Mouse (Mus musculus): Measurements from ENCODE around the gene Rassf7. TPM values are rescaled to one million over a fixed set of nuclear protein-coding genes. Genes with fewer than 3 reads are reported as not detected.
"Not testable (repeated sequence)": the region's sequence is repeated elsewhere in the genome, so short reads cannot be mapped to it uniquely, and the experiment has no call there.

Gene Rassf7
- polyA plus RNA-seq, 1 experiment = 1.4 TPM

DNA sequence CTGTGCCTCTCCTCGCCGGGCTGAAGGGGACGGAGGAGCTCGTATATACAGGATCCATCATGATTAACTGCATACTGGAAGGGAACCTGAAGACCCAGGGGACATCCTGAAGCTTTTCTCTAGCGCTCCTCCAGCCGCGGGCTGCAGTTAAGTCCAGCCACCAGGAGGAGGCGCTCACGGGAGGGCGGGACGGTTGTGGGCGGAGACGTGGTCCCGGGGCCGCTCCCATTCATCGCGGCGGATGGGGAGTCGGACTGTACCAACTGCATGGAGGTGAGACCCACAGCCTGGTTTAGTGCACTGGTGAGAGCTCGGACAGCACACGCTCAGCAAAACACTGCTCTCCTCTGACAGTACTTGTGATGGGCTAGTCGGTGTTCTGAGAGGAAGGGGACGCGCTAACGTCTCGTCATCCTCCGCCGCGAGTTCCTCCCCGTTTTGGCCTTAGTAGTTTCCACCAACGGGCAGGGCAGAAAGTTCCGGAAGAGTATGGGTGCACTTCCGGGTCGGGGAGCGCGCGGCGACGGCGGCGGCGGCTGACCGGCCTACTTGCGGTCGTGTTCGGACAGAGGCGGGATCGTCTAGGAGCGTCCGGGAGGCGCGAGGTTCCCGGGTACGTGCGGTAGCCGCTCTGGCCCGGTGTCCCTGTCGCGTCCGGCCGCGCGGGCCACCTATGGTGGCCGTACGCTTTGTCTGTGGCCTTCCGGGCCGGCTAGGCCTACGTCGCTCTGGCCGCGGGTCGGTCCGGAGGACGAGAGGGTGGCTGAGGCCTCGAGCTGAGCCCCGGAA is 12.8 kb downstream of the Rassf7 start, which contains the start of gene Phrf1:
TSS of gene Phrf1 (plus strand) at position 506 of the 789 bp plus-strand sequence.
- Histone ChIP-seq H3K4me1 (ENCODE audit: control insufficient read depth, insufficient read depth, insufficient read length, low read length) (peaks cover 9% of the 10 kb centered on the region), H3K4me3 (ENCODE audit: insufficient read depth, low read depth, low read length) (peak within 1 kb of the TSS; percentile 83), H3K27ac (replicated peaks; ENCODE audit: low read depth, low read length) (peak within 1 kb of the TSS; percentile 97)

DNA sequence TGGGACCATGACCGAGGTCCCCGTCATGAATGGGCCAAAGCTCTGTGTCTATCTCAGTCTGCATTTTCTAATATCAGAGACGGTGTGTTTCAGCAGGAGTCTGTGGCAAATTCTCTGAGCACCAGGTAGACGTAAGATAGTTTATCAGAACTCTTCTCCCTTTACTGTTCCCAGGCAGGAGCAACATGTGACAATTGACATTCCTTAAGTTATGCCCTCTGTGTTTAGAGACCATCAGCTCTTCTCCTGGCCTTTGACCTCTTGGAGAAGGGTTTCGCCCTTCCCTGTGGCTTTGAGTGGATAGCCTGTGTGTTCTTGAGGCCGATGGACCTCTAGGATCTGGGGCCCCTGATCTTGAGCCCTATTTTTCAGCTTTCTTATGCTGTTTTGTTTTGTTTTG is 14.0 kb downstream of the Rassf7 start:
- peaks cover 9% of the 10 kb centered on the region for H3K4me1 ChIP-seq (ENCODE audit: control insufficient read depth, insufficient read depth, insufficient read length, low read length)
- 0 out of 2 replicates have a peak overlapping the region, but pooled peaks have one; percentile 19 for H3K27ac ChIP-seq (replicated peaks; ENCODE audit: low read depth, low read length)
- peak overlapping the region; percentile 83 for H3K4me3 ChIP-seq (ENCODE audit: insufficient read depth, low read depth, low read length)

- Histone ChIP-seq H3K4me3 (ENCODE audit: insufficient read depth, low read depth, low read length) (no peak overlapping the region), H3K4me1 (ENCODE audit: control insufficient read depth, insufficient read depth, insufficient read length, low read length) (peaks cover 9% of the 10 kb centered on the region), H3K27ac (replicated peaks; ENCODE audit: low read depth, low read length) (no peak overlapping the region)
Measured at GRCm38 (mm10) chr7:141230570-141230969, 14.9 kb downstream of the Rassf7 start.

GRCm38 (mm10) chr7:141231111-141231510 is 15.5 kb downstream of the Rassf7 start:
- Histone ChIP-seq H3K27ac (replicated peaks; ENCODE audit: low read depth, low read length) (no peak overlapping the region), H3K4me1 (ENCODE audit: control insufficient read depth, insufficient read depth, insufficient read length, low read length) (peaks cover 9% of the 10 kb centered on the region)

DNA sequence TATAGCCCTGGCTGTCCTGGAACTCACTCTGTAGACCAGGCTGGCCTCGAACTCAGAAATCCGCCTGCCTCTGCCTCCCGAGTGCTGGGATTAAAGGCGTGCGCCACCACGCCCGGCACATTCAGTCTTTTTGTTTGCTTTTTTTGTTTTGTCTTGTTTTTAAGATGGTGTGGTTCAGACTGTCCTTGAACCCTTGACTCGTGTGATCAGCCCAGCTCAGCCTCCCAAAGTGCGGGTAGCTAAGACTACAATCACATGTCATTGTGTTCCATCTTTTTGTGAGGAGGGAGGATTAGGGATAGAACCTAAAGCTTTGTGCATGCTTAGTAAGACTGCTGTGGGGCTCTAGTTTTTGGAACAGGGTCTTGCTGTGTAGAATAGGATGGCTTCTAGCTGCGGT is 15.9 kb downstream of the Rassf7 start:
- H3K4me1 ChIP-seq (ENCODE audit: control insufficient read depth, insufficient read depth, insufficient read length, low read length) = peaks cover 9% of the 10 kb centered on the region
- H3K27ac ChIP-seq (replicated peaks; ENCODE audit: low read depth, low read length) = no peak overlapping the region
- H3K4me3 ChIP-seq (ENCODE audit: insufficient read depth, low read depth, low read length) = no peak overlapping the region

More at GRCm38 (mm10) chr7:141231111-141231510, 15.5 kb downstream of the Rassf7 start:
- H3K4me3 ChIP-seq (ENCODE audit: insufficient read depth, low read depth, low read length) = no peak overlapping the region

DNA sequence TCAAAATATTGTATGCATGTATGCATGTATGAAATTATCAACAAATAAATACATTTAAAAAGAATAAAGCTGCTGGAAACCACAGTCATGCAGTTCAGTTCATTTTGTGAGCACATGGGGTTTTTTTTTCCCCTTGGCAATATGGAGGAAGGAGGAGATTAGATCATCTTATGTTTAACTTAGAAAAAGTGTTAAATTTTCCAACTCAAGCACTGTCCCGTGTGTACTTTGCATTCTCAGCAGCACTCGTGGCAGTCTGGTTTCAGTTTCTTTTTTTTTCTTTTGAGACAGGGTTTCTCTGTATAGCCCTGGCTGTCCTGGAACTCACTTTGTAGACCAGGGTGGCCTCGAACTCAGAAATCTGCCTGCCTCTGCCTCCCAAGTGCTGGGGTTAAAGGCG is 34.8 kb downstream of the Rassf7 start:
- not testable (repeated sequence) for H3K4me1 ChIP-seq (ENCODE audit: control insufficient read depth, insufficient read depth, insufficient read length, low read length); H3K4me3 ChIP-seq (ENCODE audit: insufficient read depth, low read depth, low read length); H3K27ac ChIP-seq (replicated peaks; ENCODE audit: low read depth, low read length)

- no peaks in the 10 kb centered on the region; the same call in 1 of the 2 replicates for H3K4me1 ChIP-seq (ENCODE audit: control insufficient read depth, insufficient read depth, insufficient read length, low read length)
- H3K27ac ChIP-seq (replicated peaks; ENCODE audit: low read depth, low read length) = no peak overlapping the region
- no peak overlapping the region for H3K4me3 ChIP-seq (ENCODE audit: insufficient read depth, low read depth, low read length)
Measured at GRCm38 (mm10) chr7:141256159-141256558, 40.5 kb downstream of the Rassf7 start.

GRCm38 (mm10) chr7:141261480-141261879 is 45.8 kb downstream of the Rassf7 start:
- no peak overlapping the region for H3K4me3 ChIP-seq (ENCODE audit: insufficient read depth, low read depth, low read length)
- H3K4me1 ChIP-seq (ENCODE audit: control insufficient read depth, insufficient read depth, insufficient read length, low read length) = peaks cover 2% of the 10 kb centered on the region; the same call in 1 of the 2 replicates
- H3K27ac ChIP-seq (replicated peaks; ENCODE audit: low read depth, low read length) = no peak overlapping the region

DNA sequence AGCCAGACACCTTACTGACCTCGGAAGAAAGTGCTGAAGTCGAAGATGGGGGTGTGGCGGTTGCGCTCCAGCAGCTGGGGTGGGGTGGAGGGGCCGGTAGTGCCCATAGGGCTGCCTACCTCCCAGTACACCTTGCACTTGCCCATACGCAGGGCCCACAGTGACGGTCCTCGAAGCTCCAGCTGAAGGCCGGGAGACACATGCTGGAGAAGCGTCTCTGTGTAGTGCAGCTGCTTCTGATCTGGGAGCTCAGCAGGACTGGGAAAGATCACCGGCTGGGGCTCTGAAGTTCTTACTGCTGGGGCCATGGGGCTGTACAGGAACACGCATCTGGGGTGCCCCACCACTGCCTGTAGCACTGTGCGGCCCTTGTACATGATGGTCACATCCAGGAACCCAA is 48.0 kb downstream of the Rassf7 start:
- Histone ChIP-seq H3K27ac (replicated peaks; ENCODE audit: low read depth, low read length) (no peak overlapping the region), H3K4me1 (ENCODE audit: control insufficient read depth, insufficient read depth, insufficient read length, low read length) (peaks cover 2% of the 10 kb centered on the region; the same call in 1 of the 2 replicates), H3K4me3 (ENCODE audit: insufficient read depth, low read depth, low read length) (no peak overlapping the region)

DNA sequence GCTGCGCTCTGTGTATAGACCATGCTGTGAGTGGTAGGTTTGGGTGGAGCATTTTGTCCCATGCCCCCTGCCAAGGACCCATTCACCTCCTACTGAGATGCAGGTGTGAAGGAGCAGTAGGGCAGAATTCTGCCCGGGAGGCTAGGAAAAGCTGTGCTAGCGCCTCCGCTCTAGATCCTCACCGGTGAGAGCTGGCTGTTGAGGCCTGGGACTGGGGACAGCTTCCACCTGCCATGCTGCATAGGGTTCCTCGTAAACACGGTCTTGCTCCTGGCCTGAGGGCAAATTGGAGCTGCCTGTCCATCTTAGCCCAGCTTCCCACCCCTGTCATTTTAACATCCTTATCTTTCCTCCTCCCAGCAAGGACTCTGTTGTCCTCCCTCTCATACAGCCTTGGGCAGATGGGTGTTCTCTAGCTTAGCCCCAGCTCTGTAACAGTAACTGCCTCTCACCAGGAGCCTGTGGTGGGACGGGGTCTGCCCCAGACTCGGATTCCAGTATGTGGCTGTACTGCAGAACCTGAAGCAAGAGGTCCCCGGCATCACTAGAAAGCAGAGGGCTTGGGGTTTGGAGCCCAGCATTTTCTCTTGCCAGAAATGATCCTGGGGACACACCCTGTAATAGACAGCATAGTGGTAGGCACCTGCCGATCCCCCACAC is 48.5 kb downstream of the Rassf7 start:
- H3K4me3 ChIP-seq (ENCODE audit: insufficient read depth, low read depth, low read length) = no peak overlapping the region
- H3K27ac ChIP-seq (replicated peaks; ENCODE audit: low read depth, low read length) = no peak overlapping the region
- H3K4me1 ChIP-seq (ENCODE audit: control insufficient read depth, insufficient read depth, insufficient read length, low read length) = peaks cover 2% of the 10 kb centered on the region; the same call in 1 of the 2 replicates

GRCm38 (mm10) chr7:141264761-141265410 is 49.2 kb downstream of the Rassf7 start:
- no peak overlapping the region for H3K27ac ChIP-seq (replicated peaks; ENCODE audit: low read depth, low read length)
- H3K4me1 ChIP-seq (ENCODE audit: control insufficient read depth, insufficient read depth, insufficient read length, low read length) = peaks cover 2% of the 10 kb centered on the region; the same call in 1 of the 2 replicates
- H3K4me3 ChIP-seq (ENCODE audit: insufficient read depth, low read depth, low read length) = peak overlapping the region; percentile 83

DNA sequence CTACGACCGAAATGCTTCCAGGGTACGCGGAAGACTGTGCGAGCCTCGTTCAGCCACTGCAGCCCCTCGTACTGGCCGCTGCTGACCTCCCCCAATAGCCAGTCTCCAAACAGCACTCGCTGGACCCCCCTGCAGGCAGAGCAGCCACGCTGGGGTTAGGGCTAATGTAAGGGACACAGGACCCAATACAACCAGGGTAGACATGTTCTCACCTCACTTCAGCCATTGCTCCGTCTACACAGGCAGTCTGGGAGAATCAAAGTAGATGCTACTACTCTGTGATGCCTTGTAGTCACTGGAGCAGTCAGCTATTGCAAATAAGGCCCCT is 49.7 kb downstream of the Rassf7 start:
- Histone ChIP-seq H3K27ac (replicated peaks; ENCODE audit: low read depth, low read length) (no peak overlapping the region), H3K4me1 (ENCODE audit: control insufficient read depth, insufficient read depth, insufficient read length, low read length) (peaks cover 2% of the 10 kb centered on the region; the same call in 1 of the 2 replicates)

GRCm38 (mm10) chr7:141265739-141266561 is 50.3 kb downstream of the Rassf7 start, which contains the start of gene Irf7:
Irf7 (minus strand) TSS chr7:141266481.
- peak within 1 kb of the TSS; percentile 68 for H3K27ac ChIP-seq (replicated peaks; ENCODE audit: low read depth, low read length)
- peak within 1 kb of the TSS; percentile 83 for H3K4me3 ChIP-seq (ENCODE audit: insufficient read depth, low read depth, low read length)

More for the DNA sequence above, 49.7 kb downstream of the Rassf7 start:
- peak overlapping the region; percentile 83 for H3K4me3 ChIP-seq (ENCODE audit: insufficient read depth, low read depth, low read length)

More at GRCm38 (mm10) chr7:141265739-141266561, 50.3 kb downstream of the Rassf7 start, which contains the start of gene Irf7:
- peaks cover 2% of the 10 kb centered on the region; the same call in 1 of the 2 replicates for H3K4me1 ChIP-seq (ENCODE audit: control insufficient read depth, insufficient read depth, insufficient read length, low read length)
